Mouse (Mus musculus) thymus, postnatal 10 days (tissue): ENCODE data around the gene Adgrv1.

Experiments used
- DNase-seq, 2 experiments: peaks; one replicate each; pipeline ENCODE4 v3.0.0; 2021; ENCODE audit warnings: low spot score in 2 of 2

Adgrv1 gene

GRCm38 (mm10) chr13:81239836-81240235, 393.1 kb downstream of the Adgrv1 start:
- DNase-seq: no peak

GRCm38 (mm10) chr13:81239427-81239826, 393.5 kb downstream of the Adgrv1 start:
- DNase-seq: no peak

DNA sequence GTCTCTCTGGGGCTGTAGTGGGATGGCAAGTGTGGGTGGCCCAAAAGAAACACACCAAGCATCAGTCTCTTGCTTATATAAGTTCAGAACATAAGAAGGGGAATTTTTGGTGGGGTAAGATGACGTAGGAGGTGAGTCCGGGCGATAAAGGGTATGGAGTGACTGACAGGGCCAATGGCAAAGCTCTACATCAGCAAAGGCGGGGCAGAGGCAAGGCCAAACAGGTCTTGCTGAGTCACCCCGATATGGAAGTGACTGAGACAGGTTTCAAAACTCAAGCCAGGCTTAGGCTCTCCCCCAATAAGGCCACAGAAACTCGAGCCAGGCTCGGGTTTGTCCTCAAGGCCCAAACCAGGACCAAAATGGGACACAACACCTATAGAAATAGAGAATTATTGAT, 394.1 kb downstream of the Adgrv1 start:
- DNase-seq: no peak

- no peak for DNase-seq
Observed at GRCm38 (mm10) chr13:81237947-81238346, 395.0 kb downstream of the Adgrv1 start.

GRCm38 (mm10) chr13:81236758-81237395, 396.1 kb downstream of the Adgrv1 start:
- DNase-seq: no peak

GRCm38 (mm10) chr13:81234031-81234430, 398.9 kb downstream of the Adgrv1 start:
- DNase-seq: no peak

DNA sequence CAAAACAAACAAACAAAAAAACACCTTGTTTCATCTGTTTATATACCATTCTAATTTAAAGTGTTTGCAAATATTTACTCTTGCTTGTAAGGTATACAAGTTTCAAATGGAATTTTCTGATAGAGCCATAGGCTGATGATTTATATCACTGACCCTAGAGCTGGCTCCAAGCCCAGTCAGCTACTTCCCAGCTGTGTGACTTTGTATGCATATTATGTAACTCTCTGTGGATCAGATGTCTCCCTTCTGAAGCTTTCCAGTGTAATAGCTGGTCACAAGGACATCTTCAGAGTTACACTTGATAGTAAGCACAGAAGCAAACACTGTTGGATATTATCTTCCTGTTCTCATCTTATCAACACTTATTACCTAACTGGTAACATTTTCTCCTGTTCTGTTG, 400.1 kb downstream of the Adgrv1 start:
- no peak for DNase-seq

DNA sequence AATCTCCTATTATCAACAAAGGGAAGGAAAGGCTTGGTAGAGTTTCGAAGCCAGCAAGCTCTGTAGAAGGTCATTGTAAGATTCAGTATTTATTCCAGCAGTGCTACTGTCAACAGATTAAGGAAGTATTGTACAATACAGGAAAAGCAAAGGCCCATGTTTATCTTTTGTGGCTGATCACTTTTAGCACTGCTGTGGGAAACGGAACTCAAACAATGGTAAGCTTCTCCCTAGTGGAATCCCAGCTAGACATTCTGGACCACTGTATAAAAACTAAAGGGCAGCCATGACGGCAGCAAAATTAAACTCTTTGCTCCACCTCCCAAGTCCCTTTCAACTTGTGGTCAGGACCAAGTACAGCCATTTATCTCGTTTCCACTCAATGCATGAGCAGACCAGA, 402.8 kb downstream of the Adgrv1 start:
- DNase-seq: no peak

DNA sequence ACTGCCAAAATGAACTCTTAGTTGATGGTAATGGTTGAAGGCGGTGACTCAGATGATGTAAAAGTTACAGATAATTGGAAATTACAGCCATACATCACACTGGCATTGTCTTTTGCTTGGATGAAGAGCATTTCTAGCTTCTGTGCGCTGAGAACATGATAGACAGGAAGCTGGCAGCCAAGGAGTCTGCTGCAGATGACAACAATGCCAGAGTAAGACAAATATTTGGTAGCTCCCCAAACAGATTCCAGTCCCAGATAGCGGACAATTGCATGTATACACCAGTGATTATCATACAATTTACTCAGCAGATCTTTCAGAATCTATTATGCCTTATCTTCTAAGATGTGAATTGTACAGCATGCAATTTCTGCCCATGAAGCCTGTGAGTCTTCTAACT, 409.2 kb downstream of the Adgrv1 start:
- no peak for DNase-seq

DNA sequence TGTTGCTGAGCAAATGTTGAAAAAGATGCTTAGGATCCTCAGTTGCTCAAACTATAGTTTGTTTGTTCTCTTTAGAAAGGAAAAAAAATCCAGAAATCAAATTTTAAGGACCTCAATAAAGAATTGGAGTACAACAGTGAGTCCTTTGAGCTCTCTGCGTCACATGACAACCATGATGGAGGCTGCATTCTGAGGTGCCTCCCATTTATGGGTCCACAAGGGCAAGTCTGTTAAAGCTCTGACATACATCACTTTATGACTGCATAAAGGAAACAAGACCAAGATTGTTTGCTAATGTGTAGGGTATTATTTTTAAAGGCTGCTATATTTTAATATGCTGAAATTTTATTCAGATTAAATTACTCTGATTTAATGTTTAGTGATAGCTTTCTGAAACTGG, 410.6 kb downstream of the Adgrv1 start:
- DNase-seq: no peak

DNA sequence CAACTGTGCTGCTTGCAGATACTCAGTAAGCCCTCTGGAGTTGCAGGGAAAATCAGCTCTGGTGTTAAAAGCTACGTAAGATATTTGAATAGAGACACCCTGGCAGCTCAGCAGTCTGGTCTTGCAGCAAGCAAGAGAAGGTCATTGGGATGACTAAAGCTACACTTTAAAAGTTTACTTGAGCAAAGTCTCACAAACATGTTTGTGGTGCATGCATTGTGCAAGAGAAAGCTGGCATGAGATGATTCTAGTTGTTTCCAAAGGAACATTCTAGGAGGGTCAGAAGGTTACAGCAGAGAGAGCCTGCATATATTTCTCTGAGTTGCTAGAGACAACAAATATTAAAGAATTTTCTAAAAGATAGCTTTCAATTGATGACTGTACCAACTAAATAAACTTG, 421.5 kb downstream of the Adgrv1 start:
- DNase-seq: no peak

DNA sequence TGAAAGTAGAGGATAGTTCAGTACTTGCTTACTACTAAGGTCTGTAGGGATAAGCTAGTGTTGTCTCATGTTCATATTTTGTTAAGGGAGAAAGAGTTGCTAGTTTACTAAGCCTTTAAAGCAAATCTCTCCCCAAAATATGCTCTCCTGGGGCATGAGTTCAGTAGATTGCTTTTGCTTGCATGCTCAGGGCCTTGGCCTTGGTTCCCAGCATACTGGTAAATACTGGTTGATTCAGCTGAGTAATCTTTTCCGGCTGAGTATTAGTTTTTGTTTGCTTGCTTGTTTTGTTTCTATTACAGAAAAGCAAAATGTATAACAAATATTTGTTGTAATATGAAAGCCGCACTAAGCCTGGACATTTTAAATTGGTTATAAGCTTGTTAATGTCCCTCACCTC, 422.4 kb downstream of the Adgrv1 start:
- DNase-seq: no peak

DNA sequence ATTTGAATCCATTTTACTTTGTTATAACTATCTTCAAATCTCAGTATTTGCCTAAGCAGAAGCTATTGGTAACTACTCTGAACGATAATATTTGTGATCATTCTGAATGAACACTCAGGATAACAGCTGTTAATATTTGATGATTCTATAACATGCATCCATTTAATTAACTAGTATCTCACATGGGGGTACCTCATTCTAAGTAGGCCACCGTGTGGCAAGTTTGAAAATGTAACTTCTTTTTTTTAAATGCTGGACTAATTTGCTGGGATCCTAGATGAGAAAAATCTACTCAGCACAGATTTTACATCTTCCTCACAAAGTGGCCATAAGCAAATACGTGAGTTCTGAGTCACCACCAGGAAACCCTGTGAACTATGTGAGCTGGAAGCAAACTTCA, 423.1 kb downstream of the Adgrv1 start:
- DNase-seq: no peak

GRCm38 (mm10) chr13:81208106-81208613, 424.8 kb downstream of the Adgrv1 start:
- DNase-seq: no peak

DNA sequence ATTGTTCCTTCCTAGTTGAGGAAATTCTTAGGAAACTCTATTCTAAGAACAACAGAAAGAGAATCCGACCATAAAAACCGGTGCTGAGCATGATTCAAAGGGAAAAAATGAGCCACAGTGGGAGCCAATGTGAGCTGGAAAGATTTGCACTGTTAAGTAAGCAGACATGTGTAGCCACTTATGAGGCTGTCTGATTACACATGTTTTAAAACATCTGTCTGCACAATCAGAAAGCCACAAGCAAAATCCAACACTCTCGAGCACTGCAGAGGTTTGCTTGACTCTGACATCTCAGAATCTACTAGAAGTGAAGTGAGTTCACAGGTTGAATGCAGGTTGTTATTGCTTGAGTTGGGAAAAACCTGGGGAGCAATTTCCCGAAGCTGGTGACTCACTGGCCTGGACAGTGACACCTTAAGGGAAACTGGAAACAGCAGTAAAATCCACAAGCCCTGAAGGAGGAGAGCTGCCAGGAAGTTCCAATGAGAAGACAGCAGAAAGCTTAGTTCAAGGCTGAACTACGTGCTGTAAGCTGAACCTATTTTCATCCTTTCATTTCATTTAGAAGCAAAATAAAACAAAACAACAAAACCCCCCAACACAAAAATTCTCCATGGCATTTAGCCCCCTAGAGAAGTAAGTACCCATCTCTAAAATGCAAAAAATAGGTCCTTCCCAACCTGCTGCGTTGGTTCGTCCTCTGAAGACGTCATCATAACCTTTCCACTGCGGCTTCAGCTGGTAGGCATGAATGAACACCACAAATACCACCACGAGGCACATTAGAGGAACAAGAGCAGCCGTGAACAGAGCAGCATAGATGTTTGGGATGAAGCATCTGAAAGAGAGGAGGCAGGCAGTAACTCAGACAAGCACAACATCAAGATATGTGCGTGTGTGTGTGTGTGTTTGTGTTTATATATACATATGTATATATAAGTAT, 450.7 kb downstream of the Adgrv1 start:
- DNase-seq: no peak

DNA sequence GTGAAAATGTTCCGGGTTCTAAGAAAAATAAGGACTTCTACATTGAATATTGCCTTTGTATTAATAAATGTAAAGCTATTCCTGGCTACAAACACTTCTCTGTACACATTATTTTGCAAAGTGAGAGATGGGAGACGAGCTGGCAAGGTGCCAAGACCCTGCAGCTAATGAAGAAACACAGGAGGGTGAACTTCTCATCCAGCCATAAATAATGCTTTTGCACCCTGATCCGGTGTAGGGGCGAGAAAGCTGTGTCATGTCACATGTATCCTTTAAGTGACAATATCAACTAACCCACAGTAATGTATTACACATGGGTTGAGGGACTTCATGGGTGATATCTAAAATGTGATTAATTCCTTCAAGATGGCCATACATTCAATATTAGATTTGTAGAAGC, 451.5 kb downstream of the Adgrv1 start:
- no peak for DNase-seq

- DNase-seq: no peak
Observed at GRCm38 (mm10) chr13:81176820-81177219, 456.1 kb downstream of the Adgrv1 start.

GRCm38 (mm10) chr13:81176071-81176470, 456.9 kb downstream of the Adgrv1 start:
- peak; percentile 5 to 8 for DNase-seq

- DNase-seq: no peak
Observed at GRCm38 (mm10) chr13:81171115-81171514, 461.8 kb downstream of the Adgrv1 start.

- DNase-seq: no peak
Observed at GRCm38 (mm10) chr13:81167450-81167849, 465.5 kb downstream of the Adgrv1 start.

GRCm38 (mm10) chr13:81159808-81160207, 473.1 kb downstream of the Adgrv1 start:
- DNase-seq: no peak

GRCm38 (mm10) chr13:81155322-81155721, 477.6 kb downstream of the Adgrv1 start:
- no peak for DNase-seq

GRCm38 (mm10) chr13:81144434-81144833, 488.5 kb downstream of the Adgrv1 start:
- no peak for DNase-seq
